Mouse (Mus musculus): ENCODE data around the gene Nat8.

DNA sequence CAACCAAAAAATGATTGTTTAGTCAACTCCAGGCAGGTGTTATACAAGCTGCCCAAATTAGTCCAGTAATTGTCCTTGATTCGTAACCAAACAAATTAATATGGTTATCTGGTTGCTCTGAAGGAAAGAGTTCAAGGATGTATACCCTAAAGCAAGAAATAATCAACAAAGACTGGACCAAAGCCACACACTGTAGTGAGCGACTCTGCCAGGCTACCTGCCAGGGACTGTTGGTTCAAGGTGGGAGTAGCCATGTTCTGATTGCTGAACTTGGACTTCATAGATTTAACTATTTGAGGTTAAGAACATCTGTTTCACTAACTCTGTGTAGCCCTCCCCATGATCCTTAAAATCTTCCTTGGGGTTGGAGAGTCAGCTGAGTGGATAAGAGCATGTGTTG lies 31.3 kb upstream of the Nat8 start:
- TF ChIP-seq CTCF (IDR thresholded peaks at IDR 0.05; ENCODE audit: extremely low read depth, insufficient read length, insufficient replicate concordance, low read depth, low read length) = no peak
- no peak for TF ChIP-seq POLR2A (IDR thresholded peaks at IDR 0.05; ENCODE audit: low read depth, low read length)

Data from small intestine, adult 2 months (tissue).